Mouse (Mus musculus): ENCODE measurements around the gene Cald1. TPM values are rescaled to one million over a fixed set of nuclear protein-coding genes. Genes with fewer than 3 reads are reported as not detected.

Gene Cald1
- polyA plus RNA-seq, 1 experiment from 2014 or later, result 58.5 TPM

DNA sequence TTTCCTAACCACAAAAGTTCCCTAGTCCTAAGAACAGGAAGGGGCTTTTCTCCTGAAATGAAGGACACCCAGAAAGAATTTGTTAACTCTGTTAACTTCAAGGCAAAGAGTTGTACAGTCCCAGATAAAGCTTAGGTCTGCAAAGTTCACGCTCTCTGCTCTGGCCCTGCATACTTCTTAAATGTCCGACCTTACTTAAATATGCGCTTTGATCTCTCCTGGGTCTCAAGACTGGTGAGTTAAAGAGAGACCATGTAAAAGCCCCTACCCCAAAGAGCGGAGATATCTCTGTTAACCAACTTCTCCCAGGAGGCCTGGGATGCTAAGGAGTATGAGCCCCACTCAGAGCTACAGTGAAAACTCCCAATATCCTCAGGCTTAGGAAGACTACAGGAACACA lies 119.4 kb downstream of the Cald1 start:
- no peak overlapping the region for H3K27ac ChIP-seq (ENCODE audit: low read length)
- H3K36me3 ChIP-seq (ENCODE audit: control insufficient read depth, insufficient read depth), result no peaks in the 10 kb centered on the region
- no peaks in the 10 kb centered on the region for H3K9me3 ChIP-seq (ENCODE audit: control insufficient read depth, low read length)
- H3K4me3 ChIP-seq (replicated peaks; ENCODE audit: low read length), result no peak overlapping the region
- no peak overlapping the region for H3K4me2 ChIP-seq (ENCODE audit: low read length)
- WGBS, result 80% methylated on average over 4 of the region's 4 CpGs
- no peaks in the 10 kb centered on the region for H3K4me1 ChIP-seq (replicated peaks; ENCODE audit: control insufficient read depth, insufficient read depth, low read length)
- ATAC-seq, result no peak
- no peak overlapping the region for H3K9ac ChIP-seq (replicated peaks; ENCODE audit: low read depth, low read length)
- no peaks in the 10 kb centered on the region for H3K27me3 ChIP-seq (replicated peaks; ENCODE audit: control insufficient read depth, insufficient read depth, low read length)

DNA sequence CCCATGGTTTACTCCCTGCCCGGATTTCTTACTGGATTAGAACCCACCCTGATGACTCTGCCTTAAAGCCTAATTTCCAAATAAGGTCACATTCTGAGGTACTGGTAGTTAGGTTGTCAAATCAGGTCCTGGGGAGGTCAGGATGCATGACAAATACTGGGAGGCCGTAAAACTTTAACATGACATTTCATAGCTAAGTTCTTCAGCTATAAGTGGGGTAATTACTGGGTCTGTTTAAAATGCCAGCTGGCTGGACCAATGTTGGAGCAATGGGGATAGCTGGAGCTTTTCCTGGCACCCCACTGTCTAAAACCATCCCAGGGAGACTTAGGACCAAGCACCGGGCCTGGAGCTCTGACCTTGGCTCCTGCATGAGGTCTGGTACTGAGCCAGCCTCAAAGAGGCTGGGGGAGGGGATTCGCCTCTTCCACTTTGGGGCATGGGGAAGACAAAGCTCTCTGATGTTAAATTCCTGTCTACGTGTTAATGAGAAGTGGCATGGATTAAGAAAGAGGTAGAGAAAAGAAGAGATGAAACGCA lies 120.9 kb downstream of the Cald1 start:
- Histone ChIP-seq H3K36me3 (ENCODE audit: control insufficient read depth, insufficient read depth) (no peaks in the 10 kb centered on the region), H3K4me1 (replicated peaks; ENCODE audit: control insufficient read depth, insufficient read depth, low read length) (no peaks in the 10 kb centered on the region), H3K9me3 (ENCODE audit: control insufficient read depth, low read length) (no peaks in the 10 kb centered on the region), H3K9ac (replicated peaks; ENCODE audit: low read depth, low read length) (no peak overlapping the region), H3K27ac (ENCODE audit: low read length) (no peak overlapping the region), H3K4me2 (ENCODE audit: low read length) (no peak overlapping the region), H3K27me3 (replicated peaks; ENCODE audit: control insufficient read depth, insufficient read depth, low read length) (no peaks in the 10 kb centered on the region), H3K4me3 (replicated peaks; ENCODE audit: low read length) (no peak overlapping the region)
- WGBS, result 65% methylated on average over 6 of the region's 6 CpGs
- ATAC-seq, result no peak

DNA sequence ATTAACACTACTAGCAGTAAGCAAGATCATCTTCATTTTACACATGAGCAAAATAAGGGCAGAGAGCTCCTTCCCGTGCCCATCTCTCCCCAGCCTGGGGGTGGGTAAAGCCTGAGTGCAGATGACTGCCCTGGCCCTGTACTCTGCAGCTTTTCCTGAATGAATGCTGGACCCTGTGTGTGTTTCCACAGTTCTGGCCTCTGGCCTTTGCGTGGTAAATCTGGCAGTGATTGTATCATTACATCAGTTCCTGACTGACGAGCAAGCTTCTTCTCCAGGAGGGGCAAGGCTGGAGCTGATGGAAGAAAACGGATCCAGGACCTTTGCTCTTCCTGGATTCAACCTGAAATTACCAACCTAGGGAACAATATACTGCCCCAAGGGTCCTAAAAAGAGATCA lies 122.1 kb downstream of the Cald1 start:
- 81% methylated on average over 4 of the region's 4 CpGs for WGBS
- Histone ChIP-seq H3K27ac (ENCODE audit: low read length) (no peak overlapping the region), H3K27me3 (replicated peaks; ENCODE audit: control insufficient read depth, insufficient read depth, low read length) (no peaks in the 10 kb centered on the region), H3K4me2 (ENCODE audit: low read length) (no peak overlapping the region), H3K36me3 (ENCODE audit: control insufficient read depth, insufficient read depth) (no peaks in the 10 kb centered on the region), H3K4me1 (replicated peaks; ENCODE audit: control insufficient read depth, insufficient read depth, low read length) (no peaks in the 10 kb centered on the region), H3K4me3 (replicated peaks; ENCODE audit: low read length) (no peak overlapping the region), H3K9me3 (ENCODE audit: control insufficient read depth, low read length) (no peaks in the 10 kb centered on the region), H3K9ac (replicated peaks; ENCODE audit: low read depth, low read length) (no peak overlapping the region)
- ATAC-seq, result no peak

DNA sequence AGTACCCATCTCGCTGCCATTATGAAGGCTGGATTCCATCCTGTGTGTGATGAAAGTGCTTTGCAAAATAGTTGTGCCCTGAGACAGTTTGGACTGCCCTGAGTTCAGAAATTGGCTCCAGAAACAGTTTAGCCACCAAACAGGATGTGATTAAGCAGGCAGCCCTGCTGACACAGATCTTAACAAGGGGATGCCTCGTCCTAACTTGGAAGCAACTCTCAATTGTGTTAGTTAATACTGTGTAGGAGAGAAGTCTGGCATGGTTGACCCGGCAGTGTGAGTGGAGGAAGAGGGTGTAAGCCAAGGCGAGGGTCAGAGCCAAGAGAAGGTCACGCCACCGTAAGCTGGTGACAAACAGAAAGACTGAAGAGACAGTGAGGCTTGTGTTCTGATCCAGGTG lies 123.4 kb downstream of the Cald1 start:
- no peak for ATAC-seq
- Histone ChIP-seq H3K4me2 (ENCODE audit: low read length) (no peak overlapping the region), H3K9ac (replicated peaks; ENCODE audit: low read depth, low read length) (no peak overlapping the region), H3K4me3 (replicated peaks; ENCODE audit: low read length) (no peak overlapping the region), H3K27ac (ENCODE audit: low read length) (no peak overlapping the region), H3K27me3 (replicated peaks; ENCODE audit: control insufficient read depth, insufficient read depth, low read length) (no peaks in the 10 kb centered on the region), H3K36me3 (ENCODE audit: control insufficient read depth, insufficient read depth) (no peaks in the 10 kb centered on the region), H3K4me1 (replicated peaks; ENCODE audit: control insufficient read depth, insufficient read depth, low read length) (no peaks in the 10 kb centered on the region), H3K9me3 (ENCODE audit: control insufficient read depth, low read length) (no peaks in the 10 kb centered on the region)
- 78% methylated on average over 6 of the region's 6 CpGs for whole genome bisulfite sequencing

DNA sequence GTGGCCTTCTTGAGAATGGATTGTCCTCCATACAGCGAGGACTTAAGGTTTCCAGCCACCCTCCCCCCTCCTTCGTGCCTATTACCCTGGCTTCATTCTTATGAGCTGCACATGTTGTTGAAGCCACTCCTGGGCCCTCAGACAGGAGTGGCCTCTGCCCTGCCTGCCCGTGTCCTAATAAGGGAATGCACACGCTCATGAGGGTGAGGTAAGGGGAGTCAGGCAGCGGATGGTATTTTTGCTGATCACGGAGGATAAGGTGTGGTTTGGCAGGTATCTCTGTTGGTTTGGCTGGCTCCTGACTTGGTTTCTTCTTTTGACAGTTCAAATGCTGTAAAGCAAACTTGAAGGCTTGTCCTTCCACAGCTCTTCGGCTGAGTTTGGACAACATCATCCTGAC lies 124.4 kb downstream of the Cald1 start:
- Histone ChIP-seq H3K9ac (replicated peaks; ENCODE audit: low read depth, low read length) (no peak overlapping the region), H3K36me3 (ENCODE audit: control insufficient read depth, insufficient read depth) (no peaks in the 10 kb centered on the region), H3K4me2 (ENCODE audit: low read length) (no peak overlapping the region), H3K27ac (ENCODE audit: low read length) (no peak overlapping the region), H3K27me3 (replicated peaks; ENCODE audit: control insufficient read depth, insufficient read depth, low read length) (no peaks in the 10 kb centered on the region), H3K4me3 (replicated peaks; ENCODE audit: low read length) (no peak overlapping the region), H3K9me3 (ENCODE audit: control insufficient read depth, low read length) (no peaks in the 10 kb centered on the region), H3K4me1 (replicated peaks; ENCODE audit: control insufficient read depth, insufficient read depth, low read length) (no peaks in the 10 kb centered on the region; the same call in 1 of the 2 replicates)
- WGBS, result 88% methylated on average over 7 of the region's 7 CpGs
- no peak for ATAC-seq

DNA sequence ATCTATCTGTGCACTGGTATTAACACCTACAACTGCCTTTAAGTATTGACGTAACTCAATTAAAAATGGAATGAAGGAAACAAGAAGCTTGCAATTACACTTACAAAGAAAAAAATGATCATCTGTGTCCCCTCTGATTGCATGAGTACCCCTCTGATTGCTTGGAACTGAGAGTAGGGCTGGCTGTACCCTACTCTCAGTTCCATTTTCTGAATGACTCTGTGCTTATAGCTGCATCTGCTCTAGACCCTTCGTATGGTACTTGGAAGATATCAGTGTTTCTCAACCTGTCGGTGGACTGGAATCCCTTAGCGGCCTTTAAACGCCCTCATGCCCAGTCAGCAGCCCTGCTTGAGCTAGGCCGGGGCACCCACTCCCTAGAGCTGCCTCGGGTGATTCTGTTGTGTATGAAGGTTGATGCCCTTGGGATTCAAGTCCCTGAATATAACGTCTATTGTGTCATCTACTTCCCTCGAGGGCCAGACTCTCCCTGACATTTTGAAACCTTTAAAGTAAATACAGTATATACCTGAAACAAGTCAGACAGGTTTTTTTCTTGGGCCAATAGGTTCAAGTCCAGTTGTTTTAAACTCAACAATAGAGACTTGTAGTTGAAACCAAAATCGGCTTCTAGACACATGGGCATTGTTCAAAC lies 125.1 kb downstream of the Cald1 start:
- H3K27ac ChIP-seq (ENCODE audit: low read length), result no peak overlapping the region
- H3K4me2 ChIP-seq (ENCODE audit: low read length), result no peak overlapping the region
- WGBS, result 90% methylated on average over 10 of the region's 10 CpGs
- no peaks in the 10 kb centered on the region for H3K36me3 ChIP-seq (ENCODE audit: control insufficient read depth, insufficient read depth)
- H3K9me3 ChIP-seq (ENCODE audit: control insufficient read depth, low read length), result no peaks in the 10 kb centered on the region
- no peak overlapping the region for H3K4me3 ChIP-seq (replicated peaks; ENCODE audit: low read length)
- ATAC-seq, result no peak
- no peaks in the 10 kb centered on the region for H3K27me3 ChIP-seq (replicated peaks; ENCODE audit: control insufficient read depth, insufficient read depth, low read length)
- H3K4me1 ChIP-seq (replicated peaks; ENCODE audit: control insufficient read depth, insufficient read depth, low read length), result no peaks in the 10 kb centered on the region; the same call in 1 of the 2 replicates
- no peak overlapping the region for H3K9ac ChIP-seq (replicated peaks; ENCODE audit: low read depth, low read length)

DNA sequence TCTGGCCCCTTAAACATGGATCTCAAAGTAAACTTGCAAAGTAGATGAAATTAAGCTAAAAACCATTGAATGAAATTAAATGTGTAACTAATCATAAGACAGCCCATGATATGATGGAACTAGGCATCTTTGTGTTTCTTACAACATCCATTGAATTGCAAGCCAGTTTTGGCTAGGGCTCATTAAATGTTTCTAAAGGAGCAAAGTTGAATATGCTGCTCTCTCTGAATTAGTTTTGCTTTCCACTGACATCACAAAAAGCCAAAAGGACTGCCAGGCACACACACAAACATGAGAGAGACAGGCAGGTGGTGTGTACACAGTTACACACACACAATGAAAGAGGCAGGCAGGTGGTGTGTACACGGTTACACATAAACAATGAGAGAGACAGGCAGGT lies 127.4 kb downstream of the Cald1 start:
- Histone ChIP-seq H3K4me2 (ENCODE audit: low read length) (no peak overlapping the region), H3K4me1 (replicated peaks; ENCODE audit: control insufficient read depth, insufficient read depth, low read length) (no peaks in the 10 kb centered on the region; the same call in 1 of the 2 replicates), H3K9ac (replicated peaks; ENCODE audit: low read depth, low read length) (no peak overlapping the region), H3K9me3 (ENCODE audit: control insufficient read depth, low read length) (no peaks in the 10 kb centered on the region), H3K27ac (ENCODE audit: low read length) (no peak overlapping the region), H3K36me3 (ENCODE audit: control insufficient read depth, insufficient read depth) (no peaks in the 10 kb centered on the region), H3K27me3 (replicated peaks; ENCODE audit: control insufficient read depth, insufficient read depth, low read length) (no peaks in the 10 kb centered on the region), H3K4me3 (replicated peaks; ENCODE audit: low read length) (no peak overlapping the region)
- no peak for ATAC-seq
- 31% methylated on average over 1 of the region's 1 CpGs for WGBS

DNA sequence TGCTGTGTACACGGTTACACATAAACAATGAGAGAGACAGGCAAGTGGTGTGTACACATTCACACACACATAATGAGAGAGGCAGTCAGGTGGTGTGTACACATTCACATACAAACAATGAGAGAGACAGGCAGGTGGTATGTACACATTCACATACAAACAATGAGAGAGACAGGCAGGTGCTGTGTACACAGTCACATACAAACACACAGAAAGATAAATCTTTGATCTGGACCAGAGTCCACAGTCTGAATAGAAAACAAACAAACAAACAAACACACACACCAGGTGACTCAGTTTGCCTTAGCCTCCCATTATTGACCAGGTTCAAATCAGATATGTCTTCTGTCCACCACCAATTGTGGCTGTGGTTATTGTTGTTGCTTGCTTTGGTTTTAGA lies 127.8 kb downstream of the Cald1 start:
- no peak overlapping the region for H3K27ac ChIP-seq (ENCODE audit: low read length)
- H3K36me3 ChIP-seq (ENCODE audit: control insufficient read depth, insufficient read depth), result no peaks in the 10 kb centered on the region
- ATAC-seq, result peak; percentile 23; the same call in 1 of the 2 replicates
- H3K4me1 ChIP-seq (replicated peaks; ENCODE audit: control insufficient read depth, insufficient read depth, low read length), result no peaks in the 10 kb centered on the region; the same call in 1 of the 2 replicates
- no peak overlapping the region for H3K4me3 ChIP-seq (replicated peaks; ENCODE audit: low read length)
- no peak overlapping the region for H3K9ac ChIP-seq (replicated peaks; ENCODE audit: low read depth, low read length)
- WGBS, result 17% methylated on average over 1 of the region's 1 CpGs
- H3K9me3 ChIP-seq (ENCODE audit: control insufficient read depth, low read length), result no peaks in the 10 kb centered on the region
- no peak overlapping the region for H3K4me2 ChIP-seq (ENCODE audit: low read length)
- no peaks in the 10 kb centered on the region for H3K27me3 ChIP-seq (replicated peaks; ENCODE audit: control insufficient read depth, insufficient read depth, low read length)

DNA sequence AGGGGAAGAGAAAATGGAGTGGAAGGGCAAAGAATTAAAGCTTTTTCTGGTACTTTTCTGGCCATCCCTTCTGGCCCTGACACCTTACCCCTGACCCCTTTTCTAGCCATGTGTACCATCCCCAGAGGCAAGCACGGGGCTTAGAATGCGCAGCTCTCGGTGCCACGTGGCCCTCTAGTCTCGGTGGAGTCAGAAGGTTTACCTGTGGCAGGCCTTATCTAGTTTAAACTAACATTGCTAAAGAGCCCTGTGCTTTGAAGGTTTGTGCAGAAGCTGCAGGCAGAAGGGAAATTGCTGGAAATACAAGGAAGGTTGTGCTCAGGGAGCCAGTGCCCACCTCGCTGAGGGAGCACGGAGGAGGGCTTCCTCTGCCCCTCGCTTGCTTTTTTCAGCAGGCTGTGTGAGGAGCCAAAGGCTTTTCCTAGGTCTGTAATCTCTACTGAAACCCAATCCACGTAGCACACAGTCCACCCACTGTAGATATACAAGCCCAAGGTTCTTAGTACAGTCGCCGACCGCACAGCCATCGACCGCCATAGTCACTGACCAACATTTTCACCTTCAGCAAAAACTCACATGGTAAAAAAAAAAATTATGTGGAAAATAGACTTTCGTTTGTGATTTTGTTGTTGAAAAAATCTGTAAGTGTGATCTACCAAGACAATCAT lies 129.2 kb downstream of the Cald1 start:
- no peaks in the 10 kb centered on the region; the same call in 1 of the 2 replicates for H3K4me1 ChIP-seq (replicated peaks; ENCODE audit: control insufficient read depth, insufficient read depth, low read length)
- 90% methylated on average over 15 of the region's 15 CpGs for WGBS
- no peak overlapping the region for H3K4me3 ChIP-seq (replicated peaks; ENCODE audit: low read length)
- H3K9me3 ChIP-seq (ENCODE audit: control insufficient read depth, low read length), result no peaks in the 10 kb centered on the region
- H3K9ac ChIP-seq (replicated peaks; ENCODE audit: low read depth, low read length), result no peak overlapping the region
- no peaks in the 10 kb centered on the region for H3K27me3 ChIP-seq (replicated peaks; ENCODE audit: control insufficient read depth, insufficient read depth, low read length)
- no peak overlapping the region for H3K4me2 ChIP-seq (ENCODE audit: low read length)
- ATAC-seq, result no peak
- no peak overlapping the region for H3K27ac ChIP-seq (ENCODE audit: low read length)
- no peaks in the 10 kb centered on the region for H3K36me3 ChIP-seq (ENCODE audit: control insufficient read depth, insufficient read depth)
